Mouse (Mus musculus) monocyte, adult 2 months (primary cell): ENCODE measurements around the gene Tas1r1.

ENCODE experiments used
- DNase-seq, 2 experiments: peaks; one replicate each; pipeline ENCODE4 v3.0.0; 2022; ENCODE audit warnings: low spot score in 2 of 2, low read depth in 1 of 2

Gene Tas1r1

GRCm38 (mm10) chr4:152010707-152011134 is 27.6 kb downstream of the Tas1r1 start:
- DNase-seq, result no peak

GRCm38 (mm10) chr4:152010091-152010706 is 28.2 kb downstream of the Tas1r1 start:
- peak in 1 of 2 experiments; percentile 40 for DNase-seq

GRCm38 (mm10) chr4:152009076-152010051 is 29.0 kb downstream of the Tas1r1 start:
- no peak for DNase-seq

- DNase-seq, result peak; percentile 86 to 93
These were observed 29.7 kb downstream of the Tas1r1 start, which contains the start of gene Klhl21 for GRCm38 (mm10) chr4:152008622-152009075. Klhl21 (plus strand) TSS chr4:152008803.

- no peak for DNase-seq
These were observed 30.2 kb downstream of the Tas1r1 start for GRCm38 (mm10) chr4:152008148-152008500.

- DNase-seq, result no peak
These were observed 30.8 kb downstream of the Tas1r1 start for GRCm38 (mm10) chr4:152007481-152008147.

GRCm38 (mm10) chr4:152006812-152007211 is 31.6 kb downstream of the Tas1r1 start:
- DNase-seq, result no peak

- no peak for DNase-seq
These were observed 32.2 kb downstream of the Tas1r1 start for GRCm38 (mm10) chr4:152006137-152006536.

GRCm38 (mm10) chr4:152002063-152002462 is 36.3 kb downstream of the Tas1r1 start:
- DNase-seq, result no peak

- DNase-seq, result no peak
These were observed 37.0 kb downstream of the Tas1r1 start for GRCm38 (mm10) chr4:152001335-152001734.

- DNase-seq, result no peak
These were observed 37.5 kb downstream of the Tas1r1 start for GRCm38 (mm10) chr4:152000906-152001305.

GRCm38 (mm10) chr4:151999481-151999880 is 38.9 kb downstream of the Tas1r1 start:
- DNase-seq, result no peak

GRCm38 (mm10) chr4:151997701-151998100 is 40.7 kb downstream of the Tas1r1 start:
- no peak for DNase-seq

GRCm38 (mm10) chr4:151996951-151997222 is 41.5 kb downstream of the Tas1r1 start:
- DNase-seq, result no peak

GRCm38 (mm10) chr4:151996173-151996950 is 42.0 kb downstream of the Tas1r1 start, which contains the start of gene Phf13:
Phf13 (minus strand) TSS chr4:151996258.
- peak; percentile 90 to 97 for DNase-seq

- no peak for DNase-seq
These were observed 42.8 kb downstream of the Tas1r1 start for GRCm38 (mm10) chr4:151995371-151996172.

- DNase-seq, result no peak
These were observed 43.9 kb downstream of the Tas1r1 start for GRCm38 (mm10) chr4:151994228-151995171.

GRCm38 (mm10) chr4:151993035-151993434 is 45.3 kb downstream of the Tas1r1 start:
- DNase-seq, result no peak

- DNase-seq, result no peak
These were observed 46.3 kb downstream of the Tas1r1 start for GRCm38 (mm10) chr4:151992091-151992490.
